Mouse (Mus musculus): Measurements from ENCODE around the gene Mob4.

The Mob4 gene

DNA sequence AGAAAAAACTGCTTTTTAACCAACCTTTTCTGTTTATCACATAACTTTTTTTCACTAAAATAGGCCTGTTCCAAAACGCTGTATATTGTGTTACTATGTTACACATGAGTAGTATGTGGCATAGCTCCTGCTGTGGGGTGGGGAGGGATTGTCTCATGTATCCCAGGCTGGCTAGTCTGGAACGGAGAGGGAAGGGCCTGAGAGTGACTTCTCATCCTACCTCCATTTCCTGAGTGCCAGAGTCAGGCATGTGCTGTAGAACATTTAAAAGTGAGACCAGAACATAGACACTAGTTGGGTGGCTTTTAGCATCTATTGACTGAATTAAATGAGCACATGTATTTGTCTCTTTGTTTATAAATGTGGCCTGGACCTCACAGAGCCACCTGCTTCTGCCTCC lies 2.1 kb downstream of the Mob4 start:
- DNase-seq = no peak

DNA sequence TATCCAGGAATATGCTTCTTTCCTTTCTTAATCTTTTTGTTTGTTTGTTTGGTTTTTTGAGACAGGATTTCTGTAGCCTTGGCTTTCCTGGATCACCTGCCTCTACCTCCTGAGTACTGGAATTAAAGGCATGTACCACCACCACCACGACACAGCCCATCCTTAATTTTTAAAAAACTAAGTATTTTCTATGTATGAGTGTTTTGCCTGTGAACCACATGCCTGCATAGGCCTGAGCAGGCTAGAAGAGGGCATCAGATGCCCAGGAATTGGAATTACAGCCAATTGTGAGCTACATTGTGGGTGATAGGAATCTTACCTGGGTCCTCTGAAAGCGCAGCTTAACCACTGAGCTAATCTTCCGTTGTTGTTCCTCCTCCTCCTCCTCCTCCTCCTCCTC lies 3.3 kb downstream of the Mob4 start:
- DNase-seq = no peak

DNA sequence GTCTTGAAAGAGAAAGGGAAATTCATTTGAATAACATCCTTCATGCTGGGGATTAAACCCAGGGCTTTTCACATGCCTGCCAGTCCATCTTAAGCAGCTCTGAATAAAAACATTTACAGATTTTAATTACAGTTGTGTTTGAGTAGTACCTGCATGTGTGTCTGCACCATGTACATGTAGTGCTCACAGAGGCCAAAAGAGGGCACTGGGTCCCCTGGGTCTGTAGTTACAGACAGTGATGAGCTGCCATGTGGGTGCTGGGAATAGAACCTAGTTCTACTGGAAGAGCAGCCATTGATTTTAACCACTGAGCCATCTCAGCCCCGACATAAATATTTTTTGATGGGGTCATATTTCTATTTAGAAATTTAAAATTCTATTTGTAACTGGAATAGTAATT lies 4.8 kb downstream of the Mob4 start:
- DNase-seq = no peak

DNA sequence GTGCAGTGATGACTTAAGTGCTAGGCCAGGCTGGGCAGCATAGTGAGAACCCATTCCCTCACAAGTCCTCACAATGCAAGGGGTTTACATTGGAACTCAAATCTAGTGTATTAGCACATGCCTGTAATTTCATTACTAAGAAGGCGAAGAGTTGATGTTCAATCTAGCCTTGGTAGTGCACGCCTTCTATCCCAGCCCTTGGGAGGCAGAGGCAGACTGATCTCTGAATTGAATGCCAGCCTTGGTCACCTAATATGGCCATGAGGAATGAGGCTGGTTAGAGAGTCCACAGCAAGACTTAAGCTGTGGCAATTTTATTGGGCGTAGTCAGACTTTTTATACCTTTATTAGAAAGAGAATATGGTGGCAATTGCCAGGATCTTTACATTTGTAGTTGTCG lies 13.3 kb downstream of the Mob4 start:
- DNase-seq = no peak

DNA sequence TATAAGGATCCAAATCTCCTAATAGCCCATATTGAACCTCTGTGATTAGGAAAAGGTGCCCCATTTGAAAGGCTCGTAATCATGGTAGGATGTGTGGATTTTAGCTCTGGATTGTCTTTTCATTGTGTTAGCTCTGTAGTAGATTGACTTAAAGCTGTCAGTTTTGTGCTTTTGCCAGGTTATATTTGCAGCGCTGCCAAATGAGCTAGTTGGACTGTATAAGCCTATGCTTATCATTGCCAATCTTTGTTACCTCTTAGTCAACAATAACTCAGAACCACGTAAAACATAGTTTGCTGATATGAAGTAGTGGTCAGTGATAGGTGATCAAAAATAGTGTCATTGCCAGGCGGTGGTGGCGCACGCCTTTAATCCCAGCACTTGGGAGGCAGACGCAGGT lies 14.5 kb downstream of the Mob4 start:
- DNase-seq = peak; percentile 39 to 60

DNA sequence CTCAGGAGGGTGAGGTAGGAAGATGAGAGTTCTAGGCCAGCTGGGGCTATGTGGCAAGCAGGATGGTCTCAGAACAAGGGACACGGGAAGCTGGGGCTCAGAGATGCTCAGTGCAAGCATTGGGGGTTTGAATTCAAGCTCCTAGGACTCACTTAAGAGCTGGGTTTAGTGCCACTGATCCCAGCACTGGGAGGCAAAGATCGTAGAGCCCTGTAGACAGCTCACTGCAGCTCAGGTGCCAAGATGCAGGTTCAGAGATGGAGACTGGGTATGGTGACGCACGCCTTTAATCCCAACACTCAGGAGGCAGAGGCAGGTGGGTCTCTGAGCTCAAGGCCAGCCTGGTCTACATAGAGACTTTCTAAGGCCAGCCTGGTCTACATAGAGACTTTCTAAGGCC lies 26.3 kb downstream of the Mob4 start:
- DNase-seq = no peak

DNA sequence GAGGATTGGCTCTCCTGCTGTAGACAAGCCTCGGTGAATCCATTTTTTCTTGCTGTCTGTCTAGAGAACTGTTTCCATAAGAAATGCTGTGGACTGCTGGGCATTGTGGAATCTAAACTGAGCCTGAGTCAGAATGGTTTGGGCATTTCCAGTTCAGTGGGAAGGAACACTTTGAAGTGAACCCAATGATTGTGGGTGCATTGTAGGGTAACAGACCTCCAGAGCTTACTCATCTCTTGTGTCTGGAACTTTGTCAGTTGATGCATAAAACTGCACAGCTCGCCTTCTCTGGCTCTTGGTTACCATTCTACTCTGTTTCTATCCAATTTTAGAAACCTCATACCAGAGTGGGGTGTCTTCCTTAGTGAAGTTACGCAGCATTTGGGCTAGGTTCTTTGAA lies 27.2 kb downstream of the Mob4 start:
- no peak for DNase-seq

DNA sequence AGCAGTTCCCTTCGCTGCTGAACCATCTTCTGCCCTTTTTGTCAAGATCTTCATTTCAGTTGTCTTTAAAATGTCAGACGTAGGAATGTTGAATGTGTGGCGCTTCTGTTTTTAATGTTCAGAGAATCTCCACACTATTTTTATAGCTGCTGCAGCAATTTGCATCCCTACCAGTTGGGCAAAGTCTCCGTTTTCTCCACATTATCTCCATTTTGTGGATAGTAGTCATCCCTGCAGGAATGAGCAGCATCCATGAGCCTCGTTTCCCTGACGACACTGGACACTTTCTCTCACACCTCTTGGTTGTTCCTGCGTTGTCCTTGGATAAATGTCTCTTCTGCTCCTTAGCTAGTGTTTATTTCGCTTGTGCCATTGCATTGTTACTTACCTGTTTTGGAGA lies 27.8 kb downstream of the Mob4 start:
- DNase-seq = no peak

DNA sequence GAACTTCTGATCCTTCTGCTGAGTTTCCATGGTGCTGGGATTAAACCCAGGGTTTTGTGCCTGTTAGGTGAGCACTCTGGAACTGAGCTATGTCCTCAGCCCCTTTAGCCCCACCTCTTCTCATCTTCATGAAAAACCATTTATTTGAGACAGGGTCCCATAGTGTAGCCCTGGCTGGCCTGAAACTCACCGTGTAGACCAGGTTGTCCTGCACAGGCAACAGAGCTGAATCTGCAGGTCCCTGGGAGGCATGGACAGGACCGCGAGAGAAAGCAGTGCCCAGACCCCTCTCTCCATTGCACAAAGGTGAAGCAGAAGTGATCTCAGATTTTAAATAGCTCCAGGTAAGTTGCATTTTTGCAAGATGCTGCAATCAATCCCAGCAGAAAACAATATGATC lies 29.2 kb downstream of the Mob4 start:
- DNase-seq = no peak

DNA sequence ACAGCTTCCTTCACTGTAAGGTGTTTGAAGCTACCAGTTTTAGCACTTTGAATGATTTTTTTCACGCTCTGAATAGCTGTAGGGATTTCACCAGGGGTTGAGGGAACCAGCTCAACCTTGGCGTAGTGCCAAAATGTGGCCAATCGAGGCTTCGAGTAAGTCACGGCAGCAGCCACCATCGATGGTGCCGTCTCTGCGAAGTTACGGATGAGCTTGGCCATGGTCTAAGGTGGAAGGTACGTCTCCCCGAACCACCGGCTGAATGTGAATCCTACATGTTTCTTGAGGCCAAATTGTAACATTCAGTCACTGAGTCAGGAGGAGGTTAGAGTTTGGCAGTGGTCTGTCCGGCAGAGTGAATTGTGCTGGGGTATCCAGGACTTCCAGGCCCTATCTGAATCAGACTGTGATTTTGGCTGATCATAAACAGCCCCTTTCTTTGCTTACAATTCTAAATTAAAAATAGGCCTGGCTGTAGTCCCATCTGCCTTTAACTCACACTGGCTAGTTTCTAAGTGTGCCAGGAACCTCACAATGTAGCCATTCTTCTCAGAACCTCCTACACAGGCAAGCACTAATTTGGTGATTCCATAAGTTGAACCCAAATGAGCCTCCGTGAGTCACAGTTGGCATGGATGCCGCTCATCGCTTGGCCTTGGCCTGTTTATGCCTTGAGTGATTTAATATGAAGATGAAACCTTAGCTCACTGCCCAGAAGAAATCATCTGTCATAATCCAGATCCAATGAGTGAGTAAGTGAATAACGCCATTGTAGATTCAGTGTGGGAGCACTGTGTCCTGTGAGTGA lies 30.0 kb downstream of the Mob4 start:
- DNase-seq = peak; percentile 30 to 37

DNA sequence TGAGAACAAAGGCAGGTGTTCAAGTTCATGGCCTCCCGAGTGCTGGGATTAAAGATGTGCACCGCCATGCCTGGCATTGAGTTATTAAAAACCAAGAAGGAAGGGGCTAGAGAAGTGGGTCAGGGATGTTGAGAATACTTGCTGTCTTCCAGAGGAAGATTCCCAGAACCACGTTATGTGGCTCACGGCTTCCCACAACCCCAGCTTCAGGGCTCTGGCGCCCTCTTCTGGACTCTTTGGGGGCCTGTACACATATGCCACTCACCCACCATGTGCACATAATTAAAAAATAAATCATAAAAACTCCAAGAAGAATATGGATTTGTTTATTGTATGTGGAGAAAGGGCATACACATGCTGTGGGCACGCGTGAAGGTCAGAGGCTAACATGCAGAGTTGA lies 30.9 kb downstream of the Mob4 start:
- peak in 1 of 2 experiments; percentile 22 for DNase-seq

DNA sequence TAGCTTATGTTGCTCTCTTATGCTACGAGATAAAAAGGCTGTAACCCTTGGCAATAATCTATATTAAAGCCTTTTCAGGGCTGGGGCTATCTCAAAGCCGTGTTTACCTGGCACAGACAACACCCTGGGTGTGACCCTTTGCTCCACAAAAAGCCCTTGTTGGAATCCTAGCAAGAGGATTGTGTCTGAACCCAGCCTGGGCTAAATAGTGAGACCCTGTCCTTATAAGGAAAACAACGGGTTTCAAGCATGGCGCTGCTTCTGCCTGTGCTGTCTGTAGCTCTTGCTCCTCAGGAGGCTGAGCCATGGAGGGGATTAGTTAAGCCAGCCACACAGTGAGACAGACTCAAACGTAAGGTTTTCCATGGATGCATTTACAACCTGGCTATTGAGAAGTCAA lies 31.8 kb downstream of the Mob4 start:
- no peak for DNase-seq

DNA sequence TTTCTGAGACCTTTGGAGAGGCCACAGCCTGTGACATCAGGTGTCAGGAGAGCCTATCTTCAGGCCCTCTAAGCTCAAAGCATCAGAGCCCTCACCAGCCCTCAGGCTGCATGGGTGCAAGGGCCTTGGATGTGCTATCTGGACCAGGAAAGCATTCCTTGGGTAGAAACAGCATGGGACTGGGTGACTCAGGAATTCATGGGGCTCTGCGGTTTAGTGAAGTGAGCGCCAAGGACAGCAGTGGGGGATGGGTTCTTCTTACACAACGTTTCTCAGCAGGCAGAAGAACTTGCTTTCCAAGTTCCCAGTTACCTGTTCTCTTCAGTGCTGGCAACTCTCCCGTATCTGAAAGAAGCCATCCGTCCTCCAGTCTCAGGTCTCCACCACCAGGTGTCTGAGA lies 33.0 kb downstream of the Mob4 start:
- no peak for DNase-seq

DNA sequence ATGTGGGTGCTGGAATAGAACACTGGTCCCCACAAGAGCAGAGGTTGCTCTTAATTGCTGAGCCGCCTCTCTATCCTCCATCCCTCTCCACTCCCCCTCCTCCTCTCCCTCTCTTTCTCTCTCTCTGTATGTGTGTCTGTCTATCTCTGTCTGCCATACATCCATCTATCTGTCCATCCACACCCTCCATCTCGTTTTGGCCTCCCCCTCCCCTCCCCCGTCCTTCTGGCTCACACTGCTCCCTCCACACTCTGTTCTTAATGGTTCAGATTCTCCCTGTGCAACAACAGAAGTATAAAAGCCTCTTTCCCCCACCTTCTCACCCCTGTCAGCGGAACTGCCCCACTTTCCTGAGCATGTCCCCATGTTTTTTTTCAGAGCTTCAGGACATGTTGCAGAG lies 36.5 kb downstream of the Mob4 start:
- no peak for DNase-seq

DNA sequence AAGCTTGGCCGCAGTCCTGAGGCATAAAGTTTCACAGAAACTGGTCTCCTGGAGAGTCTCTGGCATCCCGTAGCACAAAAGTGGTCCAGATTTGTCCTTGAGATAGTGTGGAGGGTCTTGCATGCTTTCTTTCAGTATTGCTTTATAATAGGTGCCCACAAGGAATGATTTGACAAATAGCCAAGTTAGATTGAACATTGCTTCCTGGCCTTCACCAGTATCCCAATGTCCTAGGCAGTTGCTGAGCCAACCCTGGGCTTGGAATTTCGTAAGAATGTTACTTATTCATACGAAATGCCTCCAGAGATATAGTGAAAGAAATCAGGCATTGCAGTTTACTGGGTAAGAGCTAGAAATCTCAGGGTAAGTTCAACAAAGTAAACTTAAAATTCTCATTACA lies 37.6 kb downstream of the Mob4 start:
- DNase-seq = no peak

DNA sequence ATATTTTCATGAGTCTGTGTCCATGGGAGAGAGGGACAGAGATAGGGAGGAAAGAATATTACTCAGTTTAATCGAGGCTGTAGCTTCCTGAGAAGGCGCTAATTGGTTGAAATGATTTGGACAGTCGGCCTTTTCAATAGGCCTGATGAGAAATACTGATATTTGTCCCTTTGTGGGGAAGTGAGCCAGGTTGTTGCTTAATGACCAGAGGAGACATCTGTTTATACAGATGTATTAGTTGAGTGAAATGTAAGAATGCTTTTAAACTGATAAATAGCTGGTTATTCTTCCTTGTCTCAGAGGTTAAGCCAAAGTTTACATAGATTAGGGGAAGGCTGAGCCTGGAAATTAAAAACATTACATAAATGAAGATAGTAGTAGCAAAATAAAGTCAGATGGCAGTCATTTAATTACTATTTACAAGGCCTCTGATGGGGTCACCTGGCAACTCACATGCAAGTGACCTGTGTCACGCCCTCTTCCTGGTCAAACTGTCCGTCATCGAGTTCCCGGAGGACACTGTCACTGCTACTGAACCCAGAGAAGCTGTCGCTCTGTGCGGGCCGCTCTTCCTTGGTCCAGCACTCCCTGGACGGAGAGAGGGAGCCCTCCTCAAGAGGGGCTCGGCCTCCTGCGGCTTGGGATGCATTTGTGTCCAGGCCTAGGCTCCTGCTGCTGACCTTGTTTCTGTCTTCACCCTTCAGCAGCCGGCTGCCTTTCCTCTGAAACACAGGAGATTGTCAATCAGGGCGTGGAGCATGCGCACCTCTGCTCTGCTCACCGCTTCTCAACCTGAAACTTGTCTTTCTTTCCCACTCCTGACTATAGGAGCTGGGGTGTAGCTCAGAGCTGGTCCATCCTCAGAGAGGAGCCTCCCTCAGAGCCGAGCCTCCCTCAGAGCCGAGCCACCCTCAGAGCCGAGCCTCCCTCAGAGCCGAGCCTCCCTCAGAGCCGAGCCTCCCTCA lies 40.6 kb downstream of the Mob4 start:
- no peak for DNase-seq

DNA sequence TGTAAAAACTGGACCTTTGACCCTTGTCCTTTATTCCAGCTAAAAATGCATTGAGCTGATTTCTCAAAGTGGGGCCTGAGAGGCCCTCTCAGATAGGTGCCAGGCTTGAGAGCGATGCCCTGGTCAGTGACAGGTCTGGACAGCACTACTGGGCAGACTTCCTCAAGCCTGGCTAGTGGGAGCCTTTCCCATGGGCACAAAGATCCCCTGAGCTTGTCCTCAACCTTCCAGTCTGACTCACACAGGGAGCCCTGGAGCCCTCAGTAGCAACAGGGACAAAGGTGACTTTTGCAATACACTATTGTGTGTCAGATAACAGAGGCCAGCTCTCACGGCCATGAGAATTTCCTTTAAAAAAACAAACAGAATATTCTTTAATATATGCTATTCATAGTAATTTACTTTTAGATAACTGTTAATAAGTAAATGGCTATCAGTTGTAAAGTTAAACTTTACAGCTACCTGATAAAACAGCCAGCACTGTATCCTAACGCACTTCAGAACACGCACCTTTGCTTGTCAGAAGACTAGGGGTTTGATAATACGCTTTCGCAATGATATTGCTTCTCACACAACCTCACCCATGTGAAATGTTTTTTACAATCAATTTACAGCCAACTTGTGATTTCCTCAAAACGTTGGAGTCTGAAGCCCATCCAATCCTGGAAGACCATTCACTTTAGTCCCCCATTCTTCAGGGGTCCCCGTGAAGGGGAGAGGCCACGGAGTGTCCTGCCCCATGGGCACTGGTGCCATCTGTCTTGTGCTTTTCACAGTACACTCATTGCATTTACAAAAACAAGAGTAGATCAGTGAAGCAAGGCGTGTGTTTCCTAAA lies 42.9 kb downstream of the Mob4 start:
- DNase-seq = no peak

DNA sequence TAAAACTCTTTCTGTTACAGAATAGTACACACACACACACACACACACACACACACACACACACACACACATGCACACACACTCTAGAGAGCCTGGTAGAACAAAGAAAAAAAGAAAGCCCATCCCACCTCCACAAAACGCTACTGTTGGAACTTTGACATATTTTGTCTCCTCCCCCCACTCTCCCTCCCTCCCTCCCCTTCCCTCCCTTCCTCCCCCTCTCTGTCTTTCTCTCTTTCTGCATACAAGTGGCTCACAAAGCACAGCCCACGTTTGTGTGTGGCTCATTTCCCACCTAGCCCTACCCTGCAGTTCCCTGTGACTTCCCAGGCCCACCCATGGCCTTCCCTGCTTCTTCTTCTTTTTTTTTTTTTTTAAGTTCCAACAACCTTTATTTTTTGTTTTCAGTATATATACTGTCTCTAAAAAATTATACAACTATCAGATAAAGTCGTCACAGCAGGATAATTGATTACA lies 43.6 kb downstream of the Mob4 start:
- no peak for DNase-seq

DNA sequence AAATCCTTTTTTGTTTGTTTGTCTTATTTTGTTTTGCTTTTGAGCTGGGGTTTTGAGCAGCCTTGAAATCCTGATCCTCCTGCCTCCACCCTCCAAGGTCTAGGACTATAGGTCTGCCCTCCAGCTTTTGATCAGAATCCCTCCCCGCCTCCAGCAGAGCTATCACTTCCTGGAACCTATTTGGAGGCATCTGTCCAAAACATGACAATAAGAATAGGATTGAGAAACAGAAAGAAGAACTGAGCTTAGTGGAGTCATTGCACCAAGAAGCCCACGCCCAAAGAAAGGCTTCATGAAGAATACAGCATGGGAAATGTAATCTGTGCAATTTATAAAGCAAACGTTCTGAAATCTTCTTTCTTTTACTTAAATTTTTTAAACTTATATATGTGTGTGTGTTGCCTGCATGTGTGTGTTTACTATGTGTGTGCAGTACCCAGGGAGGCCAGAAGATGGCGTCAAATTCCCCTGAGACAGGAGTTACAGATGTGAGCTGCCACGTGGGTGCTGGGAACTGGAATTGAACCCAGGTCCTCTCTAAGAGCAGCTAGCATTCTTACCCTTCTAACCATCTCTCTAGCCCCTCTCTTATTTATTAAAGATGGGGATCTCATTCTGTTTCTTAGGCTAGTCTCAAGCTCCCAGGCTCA lies 49.0 kb downstream of the Mob4 start:
- DNase-seq = no peak

DNA sequence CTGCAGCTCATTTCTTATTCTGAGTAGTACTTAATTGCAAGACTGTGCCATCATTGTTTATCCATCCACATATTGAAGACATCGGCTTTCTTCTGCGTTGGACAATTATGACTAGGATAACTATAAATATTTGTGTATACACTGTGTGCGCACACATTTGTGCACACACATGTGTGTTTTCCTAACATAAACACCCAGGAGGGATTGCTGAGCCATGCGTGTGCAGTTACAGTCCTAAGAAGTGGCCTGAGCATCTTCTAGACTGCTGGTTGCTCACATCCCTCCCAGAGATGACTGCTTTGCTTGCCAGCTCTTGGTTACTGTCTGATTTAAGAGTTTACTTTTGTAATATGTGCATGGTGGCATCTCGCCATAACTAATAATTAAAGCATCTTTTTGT lies 51.4 kb downstream of the Mob4 start:
- DNase-seq = no peak

DNA sequence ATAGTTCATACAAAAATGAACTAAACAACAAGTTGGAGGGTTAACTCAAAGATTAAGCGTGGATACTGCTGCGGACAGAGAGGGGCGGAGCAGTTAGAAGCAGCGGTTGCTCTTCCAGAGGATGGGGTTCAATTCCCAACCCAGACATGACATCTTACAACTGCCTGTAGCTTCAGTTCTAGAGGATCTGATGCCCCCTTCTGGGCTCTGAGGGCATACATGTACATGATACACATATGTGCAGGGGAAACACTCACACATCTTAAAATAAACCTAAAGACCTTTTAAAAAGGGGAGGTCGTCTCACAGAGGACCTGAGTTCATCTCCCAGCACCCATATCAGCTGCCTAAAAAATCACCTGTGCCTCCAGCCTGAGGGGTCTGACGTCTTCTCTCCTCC lies 54.7 kb downstream of the Mob4 start:
- no peak for DNase-seq

DNA sequence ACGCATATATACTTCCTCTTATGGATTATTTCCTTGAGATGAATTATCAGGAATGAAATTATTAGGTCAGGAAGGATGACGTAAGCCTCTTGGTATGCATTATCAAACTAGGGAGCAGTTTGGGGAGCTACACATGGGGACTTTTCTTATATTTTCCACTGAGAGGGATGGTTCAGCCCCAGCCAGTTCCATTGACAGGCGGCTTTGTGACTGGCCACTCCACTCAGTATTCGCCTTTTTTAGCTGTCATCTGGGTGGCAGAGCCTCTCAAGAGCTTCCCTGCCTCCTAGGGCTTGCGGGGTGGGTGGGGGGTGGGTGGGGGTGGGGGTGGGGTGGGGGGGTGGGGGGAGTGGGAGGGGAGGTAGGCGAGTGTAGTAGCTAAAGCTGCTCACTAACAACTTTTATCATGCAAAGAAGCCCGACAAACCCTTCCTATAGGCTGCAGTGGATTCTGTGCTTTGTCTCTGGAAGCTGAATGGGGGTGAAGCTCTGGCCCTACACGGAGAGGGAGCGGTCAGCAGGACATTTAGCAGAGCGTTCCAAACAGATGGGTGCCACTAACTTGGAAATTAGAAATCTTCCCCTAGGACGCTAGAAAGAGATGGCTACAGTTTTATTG lies 55.7 kb downstream of the Mob4 start:
- DNase-seq = no peak
